Mouse (Mus musculus) thymus, adult 2 months (tissue): ENCODE data around the gene Baiap2. TPM values are rescaled to one million over a fixed set of nuclear protein-coding genes. Genes with fewer than 3 reads are reported as not detected.

Experiments
- DNase-seq: peaks from one replicate; pipeline ENCODE4 v3.0.0; 2021
- H3K27ac ChIP-seq: fragments of 200-500 bp; 2 replicates; pipeline ENCODE4 v1.5.1; 2012; ENCODE audit warnings: low read length, control low read depth; ENCODE audit not compliant: control insufficient read depth, insufficient read depth
- H3K27me3 ChIP-seq: fragments of 200-500 bp; 2 replicates; pipeline ENCODE4 v1.6.1; 2012; ENCODE audit warnings: mild to moderate bottlenecking, low read length, moderate library complexity, mixed read lengths; ENCODE audit not compliant: control insufficient read depth, insufficient read depth
- H3K36me3 ChIP-seq: fragments of 200-500 bp; 2 replicates; pipeline ENCODE4 v1.6.1; 2012; ENCODE audit warnings: mild to moderate bottlenecking, low read length, moderate library complexity; ENCODE audit not compliant: control insufficient read depth, insufficient read depth
- H3K4me1 ChIP-seq: fragments of 200-500 bp; replicated peaks from 2 replicates; pipeline ENCODE4 v1.6.1; 2012; ENCODE audit warnings: low read length; ENCODE audit not compliant: control insufficient read depth, insufficient read depth
- H3K4me3 ChIP-seq: fragments of 200-500 bp; 2 replicates; pipeline ENCODE4 v1.5.1; 2012; ENCODE audit warnings: mild to moderate bottlenecking, low read length, control low read depth, moderate library complexity; ENCODE audit not compliant: control insufficient read depth, insufficient read depth
- CTCF ChIP-seq: fragments of 200-500 bp; IDR thresholded peaks from 2 replicates; pipeline ENCODE4 v1.5.1; 2012; ENCODE audit warnings: mild to moderate bottlenecking, control low read depth, low read length, moderate library complexity, borderline replicate concordance; ENCODE audit not compliant: control insufficient read depth, poor library complexity, insufficient read depth; ENCODE audit errors: extremely low read depth
- POLR2A ChIP-seq: fragments of 200-500 bp; IDR thresholded peaks from 2 replicates; pipeline ENCODE4 v1.6.1; 2012; ENCODE audit warnings: mild to moderate bottlenecking, low read length, control low read depth, moderate library complexity; ENCODE audit not compliant: control insufficient read depth, poor library complexity, insufficient read depth; ENCODE audit errors: extremely low read depth
- WGBS: fragments of 180-500 bp; shearing (Covaris S2); methylation state at CpG from one replicate; pipeline ENCODE4 v1.1.7; 2018; 5-methylcytosine and 5-hydroxymethylcytosine counted together
- polyA plus RNA-seq: library from polyadenylated mRNA; depleted of rRNA; stranded (reverse); fragments of >200 nt; gene quantifications from 2 replicates; pipeline ENCODE4 v1.2.3, GENCODE M21; 2012

The Baiap2 gene
- polyA plus RNA-seq, 1 experiment = 59.8 TPM

GRCm38 (mm10) chr11:119937216-119937615 is 5.3 kb upstream of the Baiap2 start:
- Histone ChIP-seq H3K36me3 (no peaks in the 10 kb centered on the region), H3K4me3 (no peak overlapping the region), H3K4me1 (peaks cover 62% of the 10 kb centered on the region), H3K27ac (no peak overlapping the region), H3K27me3 (no peaks in the 10 kb centered on the region)
- no peak for TF ChIP-seq POLR2A
- no peak for TF ChIP-seq CTCF
- DNase-seq = no peak
- WGBS = 79% methylated on average over 12 of the region's 12 CpGs

GRCm38 (mm10) chr11:119937772-119938502 is 4.6 kb upstream of the Baiap2 start:
- no peak overlapping the region for H3K4me3 ChIP-seq
- H3K27ac ChIP-seq = no peak overlapping the region
- 32% methylated on average over 19 of the region's 19 CpGs for WGBS
- no peaks in the 10 kb centered on the region for H3K36me3 ChIP-seq
- peaks cover 57% of the 10 kb centered on the region for H3K4me1 ChIP-seq
- H3K27me3 ChIP-seq = no peaks in the 10 kb centered on the region
- TF ChIP-seq POLR2A (no peak), CTCF (no peak)
- DNase-seq = no peak

GRCm38 (mm10) chr11:119939073-119939710 is 3.4 kb upstream of the Baiap2 start:
- DNase-seq = no peak
- Histone ChIP-seq H3K27ac (no peak overlapping the region), H3K4me1 (peaks cover 52% of the 10 kb centered on the region), H3K36me3 (no peaks in the 10 kb centered on the region), H3K27me3 (no peaks in the 10 kb centered on the region), H3K4me3 (no peak overlapping the region)
- TF ChIP-seq CTCF (no peak), POLR2A (no peak)
- WGBS = 59% methylated on average over 8 of the region's 8 CpGs

GRCm38 (mm10) chr11:119939711-119940106 is 2.9 kb upstream of the Baiap2 start:
- H3K4me3 ChIP-seq = no peak overlapping the region
- no peak overlapping the region for H3K27ac ChIP-seq
- no peak for TF ChIP-seq POLR2A
- TF ChIP-seq CTCF = no peak
- no peaks in the 10 kb centered on the region for H3K36me3 ChIP-seq
- 81% methylated on average over 4 of the region's 4 CpGs for WGBS
- H3K27me3 ChIP-seq = no peaks in the 10 kb centered on the region
- no peak for DNase-seq
- peaks cover 51% of the 10 kb centered on the region for H3K4me1 ChIP-seq

- Histone ChIP-seq H3K36me3 (no peaks in the 10 kb centered on the region), H3K27ac (no peak overlapping the region), H3K27me3 (no peaks in the 10 kb centered on the region), H3K4me3 (no peak overlapping the region), H3K4me1 (peaks cover 50% of the 10 kb centered on the region)
- DNase-seq = no peak
- TF ChIP-seq POLR2A (no peak), CTCF (no peak)
- WGBS = 94% methylated on average over 11 of the region's 11 CpGs
These were observed 2.4 kb upstream of the Baiap2 start for GRCm38 (mm10) chr11:119940142-119940541.

- peak overlapping the region; percentile 65 for H3K4me3 ChIP-seq
- H3K27me3 ChIP-seq = no peaks in the 10 kb centered on the region
These were observed 769 bp upstream of the Baiap2 start for GRCm38 (mm10) chr11:119941794-119942193.

More at GRCm38 (mm10) chr11:119941794-119942193, 769 bp upstream of the Baiap2 start:
- Histone ChIP-seq H3K4me1 (peaks cover 50% of the 10 kb centered on the region), H3K36me3 (no peaks in the 10 kb centered on the region), H3K27ac (no peak overlapping the region)
- TF ChIP-seq POLR2A (no peak), CTCF (no peak)
- no peak for DNase-seq
- 23% methylated on average over 8 of the region's 8 CpGs for WGBS
